Mouse (Mus musculus): ENCODE data around the gene Gm9789.
"Not testable (repeated sequence)": the region's sequence is repeated elsewhere in the genome, so short reads cannot be mapped to it uniquely, and the experiment has no call there.

The Gm9789 gene

DNA sequence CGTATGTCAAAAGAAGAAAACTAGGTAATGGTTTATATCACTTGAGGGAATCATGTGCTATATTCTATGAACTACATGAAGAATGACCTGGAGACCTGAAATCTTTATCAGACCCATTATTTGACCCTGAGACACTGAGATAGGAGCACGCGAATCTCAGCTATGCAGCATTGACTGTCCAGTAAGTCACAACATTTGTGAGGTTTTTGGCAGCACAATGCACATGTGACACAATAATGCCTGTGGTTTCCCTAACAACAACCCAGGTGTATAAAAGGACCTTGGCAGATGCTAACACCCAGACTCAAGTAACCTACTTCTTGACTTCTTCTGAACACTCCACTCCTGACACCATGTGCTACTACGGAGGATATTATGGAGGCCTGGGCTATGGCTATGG, at the start of gene Gm9789:
Gm9789 (plus strand) TSS at position 301 of the 400 bp plus-strand sequence.
- no peak for DNase-seq (ENCODE audit: low spot score in 2 of 2)

DNA sequence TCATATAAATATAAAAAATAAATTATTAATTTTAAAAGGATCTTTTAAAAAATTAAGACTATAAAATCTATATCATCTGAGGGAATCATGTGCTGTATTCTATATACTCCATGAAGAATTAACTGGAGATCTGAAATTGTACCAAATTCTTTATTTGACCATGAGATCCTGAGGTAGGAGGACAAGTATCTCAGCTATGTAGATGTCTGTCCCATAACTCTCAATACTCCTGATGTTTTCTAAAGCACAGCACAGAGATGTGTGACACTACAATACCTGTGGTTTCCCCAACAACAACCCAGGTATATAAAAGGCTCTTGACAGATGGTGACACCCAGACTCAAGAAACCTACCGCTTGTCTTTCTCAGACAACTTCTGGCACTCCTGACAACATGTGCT, 17.2 kb upstream of the Gm9789 start, which contains the start of gene Gm6358:
Gm6358 (plus strand) TSS at position 301 of the 400 bp plus-strand sequence.
- DNase-seq (ENCODE audit: low spot score in 2 of 2): no peak

GRCm38 (mm10) chr16:89150786-89151185, 7.0 kb upstream of the Gm9789 start, which contains the start of gene Gm10061:
Gene Gm10061 (plus strand): TSS chr16:89151086.
- no peak for DNase-seq (ENCODE audit: low spot score in 2 of 2)

- DNase-seq (ENCODE audit: low spot score in 2 of 2): not testable (repeated sequence)
Observed at GRCm38 (mm10) chr16:89169190-89169589, 11.4 kb downstream of the Gm9789 start, which contains the start of gene Gm7735. Gene Gm7735 (plus strand): TSS chr16:89169490.

DNA sequence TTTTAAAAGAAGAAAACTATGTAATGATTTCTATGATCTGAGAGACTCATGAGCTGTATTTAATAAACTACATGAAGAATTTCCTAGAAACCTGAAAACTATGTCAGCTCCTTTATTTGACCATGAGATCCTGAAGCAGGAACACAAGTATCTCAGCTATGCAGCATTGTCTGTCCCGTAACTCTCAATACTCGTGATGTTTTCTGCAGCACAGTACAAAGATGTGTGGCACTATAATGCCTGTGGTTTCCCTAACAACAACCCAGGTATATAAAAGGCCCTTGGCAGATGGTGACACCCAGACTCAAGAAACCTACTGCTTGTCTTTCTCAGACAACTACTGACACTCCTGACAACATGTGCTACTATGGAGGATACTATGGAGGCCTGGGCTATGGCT, 16.7 kb downstream of the Gm9789 start, which contains the start of gene 1110057P08Rik:
1110057P08Rik (plus strand) TSS at position 301 of the 400 bp plus-strand sequence.
- no peak for DNase-seq (ENCODE audit: low spot score in 2 of 2)

GRCm38 (mm10) chr16:89188621-89189020, 30.9 kb downstream of the Gm9789 start:
- DNase-seq (ENCODE audit: low spot score in 2 of 2): no peak

DNA sequence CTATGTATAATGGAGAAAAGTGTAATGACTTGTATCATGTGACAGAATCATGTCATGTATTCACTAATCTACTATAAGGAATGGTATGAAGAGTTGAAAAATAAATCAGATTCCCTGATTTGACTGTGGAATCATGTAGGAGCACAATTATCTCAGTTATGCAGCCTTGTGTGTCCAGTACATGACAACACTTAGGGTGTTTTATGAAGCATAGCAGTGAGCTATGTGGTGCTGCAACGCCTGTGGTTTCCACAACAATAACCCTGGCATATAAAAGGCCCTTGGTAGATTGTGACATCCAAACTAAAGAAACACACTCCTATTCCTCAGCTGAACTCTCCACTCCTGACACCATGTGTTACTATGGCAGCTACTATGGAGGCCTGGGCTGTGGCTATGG, 47.8 kb downstream of the Gm9789 start, which contains the start of gene Krtap20-2:
Krtap20-2 (plus strand) TSS at position 301 of the 400 bp plus-strand sequence.
- no peak for DNase-seq (ENCODE audit: low spot score in 2 of 2)

All from right cerebral cortex, adult 2 months (tissue).